In the genomic region with DNA sequence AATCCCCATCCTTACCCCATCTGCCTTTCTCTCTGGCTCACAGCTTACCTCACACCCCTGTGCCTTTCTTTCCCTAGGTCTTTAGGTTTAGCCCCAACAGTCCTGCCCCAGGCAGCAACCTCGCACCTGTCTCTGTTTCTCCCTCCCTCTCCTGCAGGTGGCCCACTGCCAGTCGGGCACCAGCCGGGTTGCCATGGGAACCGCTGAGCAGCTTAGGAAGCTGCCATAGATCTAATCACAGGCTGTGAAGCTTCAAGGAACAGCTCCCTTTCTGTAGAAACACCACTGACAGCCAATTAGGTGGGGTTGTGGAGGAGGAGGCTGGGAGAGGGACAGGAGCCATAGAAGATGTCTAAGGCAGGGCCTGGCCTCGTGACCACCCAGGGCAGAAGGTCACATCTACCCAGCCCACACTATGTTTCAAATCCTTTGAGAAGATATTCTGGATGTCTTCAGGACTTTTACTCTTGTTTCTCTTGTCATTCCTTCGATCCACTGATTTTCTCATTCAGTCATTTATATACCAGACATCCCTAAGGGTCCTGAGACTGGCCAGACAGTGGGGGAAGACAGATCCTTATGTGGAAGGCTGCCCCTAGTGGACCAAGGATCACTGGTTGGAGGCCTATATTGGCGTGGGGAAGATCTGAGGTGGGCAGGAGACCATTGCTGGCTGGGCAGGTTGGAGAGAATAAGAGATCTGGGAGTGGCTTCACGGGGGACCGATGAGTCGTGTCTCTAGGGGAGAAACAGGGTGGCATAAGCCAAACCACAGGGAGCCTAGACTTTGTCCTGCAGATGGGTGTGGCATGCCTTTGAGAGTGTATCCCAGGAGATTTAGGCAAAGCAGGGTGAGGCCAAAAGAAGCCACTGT, we compare ENCODE assay signal across 8 mouse cellular contexts.
DNase-seq lines count a peak whose midpoint lies in the region; ATAC-seq and TF ChIP-seq lines count a peak whose summit lies in the region.

No protein-coding gene starts in this region.

- H3K9ac ChIP-seq in CH12.LX (ENCODE audit: insufficient read depth, low read depth) = no peak overlapping the region
- peak overlapping the region; percentile 30; the same call in 1 of the 2 replicates for H3K9ac ChIP-seq in forebrain, embryonic 16.5 days (replicated peaks; ENCODE audit: low read depth, low read length)
- H3K9ac ChIP-seq in midbrain, embryonic 15.5 days = no peak overlapping the region
- no peak overlapping the region for H3K9ac ChIP-seq in liver, embryonic 11.5 days (ENCODE audit: low read depth, low read length)

- no peak for TF ChIP-seq POLR2A in CH12.LX (IDR thresholded peaks at IDR 0.05; ENCODE audit: low read depth, low read length)

- H3K27me3 ChIP-seq in CH12.LX (replicated peaks) = peaks cover 44% of the 10 kb centered on the region
- no peaks in the 10 kb centered on the region for H3K27me3 ChIP-seq in forebrain, embryonic 16.5 days (replicated peaks; ENCODE audit: control insufficient read depth, insufficient read depth, low read length)
- H3K27me3 ChIP-seq in midbrain, embryonic 15.5 days (replicated peaks) = no peaks in the 10 kb centered on the region
- H3K27me3 ChIP-seq in liver, embryonic 11.5 days (replicated peaks; ENCODE audit: control insufficient read depth, insufficient read depth, low read length) = peaks cover 3% of the 10 kb centered on the region; the same call in 1 of the 2 replicates

- H3K27ac ChIP-seq in CH12.LX (ENCODE audit: insufficient read depth, low read depth) = no peak overlapping the region
- peak overlapping the region; percentile 84 for H3K27ac ChIP-seq in forebrain, embryonic 16.5 days (ENCODE audit: low read length)
- H3K27ac ChIP-seq in midbrain, embryonic 15.5 days = peak overlapping the region; percentile 79
- H3K27ac ChIP-seq in liver, embryonic 11.5 days (ENCODE audit: low read depth, low read length) = no peak overlapping the region

- H3K4me2 ChIP-seq in CH12.LX (ENCODE audit: insufficient read depth, low read depth, poor library complexity, severe bottlenecking) = no peak overlapping the region
- H3K4me2 ChIP-seq in forebrain, embryonic 16.5 days (ENCODE audit: low read length) = peak overlapping the region; percentile 22; the same call in 1 of the 2 replicates
- peak overlapping the region; percentile 10 for H3K4me2 ChIP-seq in midbrain, embryonic 15.5 days
- no peak overlapping the region for H3K4me2 ChIP-seq in liver, embryonic 11.5 days

- H3K9me3 ChIP-seq in CH12.LX (replicated peaks; ENCODE audit: low read length) = peaks cover 22% of the 10 kb centered on the region
- no peaks in the 10 kb centered on the region for H3K9me3 ChIP-seq in forebrain, embryonic 16.5 days (ENCODE audit: control insufficient read depth, low read length)
- H3K9me3 ChIP-seq in midbrain, embryonic 15.5 days = no peaks in the 10 kb centered on the region
- H3K9me3 ChIP-seq in liver, embryonic 11.5 days (ENCODE audit: control insufficient read depth, low read length) = 0 out of 2 replicates have a peak, but pooled peaks cover 2% of the 10 kb centered on the region

- in situ Hi-C loops in CH12.LX (cut with MboI; ENCODE audit: low pct_ligation_motif_present, low pct_unique_long_range_greater_than_20kb, low sequenced_read_pairs) = no loop called here

- ATAC-seq in forebrain, embryonic 16.5 days = peak; percentile 90
- ATAC-seq in midbrain, embryonic 15.5 days (replicated peaks) = peak; percentile 87
- ATAC-seq in liver, embryonic 11.5 days (replicated peaks; ENCODE audit: low FRiP score) = no peak

- DNase-seq in CH12.LX (ENCODE audit: extremely low read depth) = peak; percentile 33
- peak; percentile 67 for DNase-seq in brain, embryonic 18.5 days (ENCODE audit: low read depth, low spot score)
- peak; percentile 75 to 82 for DNase-seq in layer of hippocampus, adult 18-20 months (ENCODE audit: low spot score in 2 of 2)
- DNase-seq in thymus, postnatal 4 days = peak; percentile 68
- DNase-seq in gastrocnemius, postnatal 25 days = no peak
- no peak for DNase-seq in liver, embryonic 11.5 days (ENCODE audit: low spot score)

- 17% methylated on average over 10 of the region's 10 CpGs for WGBS in forebrain, embryonic 16.5 days
- WGBS in midbrain, embryonic 15.5 days = 18% methylated on average over 10 of the region's 10 CpGs
- 31% methylated on average over 10 of the region's 10 CpGs for WGBS in liver, embryonic 11.5 days

- H3K4me3 ChIP-seq in CH12.LX (replicated peaks in 1 of 3; ENCODE audit: low read depth in 2 of 3, low read length in 2 of 3, poor library complexity in 1 of 3) = no peak overlapping the region
- H3K4me3 ChIP-seq in forebrain, embryonic 16.5 days (replicated peaks; ENCODE audit: low read length) = no peak overlapping the region
- no peak overlapping the region for H3K4me3 ChIP-seq in midbrain, embryonic 15.5 days
- no peak overlapping the region for H3K4me3 ChIP-seq in liver, embryonic 11.5 days (ENCODE audit: low read depth, low read length)

- H3K79me2 ChIP-seq in CH12.LX (replicated peaks; ENCODE audit: control insufficient read depth, extremely low read depth, insufficient read depth, poor library complexity, severe bottlenecking) = no peaks in the 10 kb centered on the region

- no peak for TF ChIP-seq RAD21 in CH12.LX (IDR thresholded peaks at IDR 0.05; ENCODE audit: low read depth, low read length)

- H3K36me3 ChIP-seq in CH12.LX (replicated peaks in 1 of 2; ENCODE audit: control insufficient read depth in 1 of 2, insufficient read depth in 1 of 2, low read length in 1 of 2) = no peaks in the 10 kb centered on the region
- H3K36me3 ChIP-seq in forebrain, embryonic 16.5 days (ENCODE audit: control insufficient read depth, insufficient read depth) = no peaks in the 10 kb centered on the region
- no peaks in the 10 kb centered on the region for H3K36me3 ChIP-seq in midbrain, embryonic 15.5 days (replicated peaks)
- no peaks in the 10 kb centered on the region for H3K36me3 ChIP-seq in liver, embryonic 11.5 days (ENCODE audit: control insufficient read depth, insufficient read depth, low read length)

- 0 out of 4 replicates have a peak, but pooled peaks of 1 of the 2 experiments have one; percentile 17 for TF ChIP-seq CTCF in CH12.LX (conservative IDR thresholded peaks at IDR 0.05 in 1 of 2, IDR thresholded peaks at IDR 0.05 in 1 of 2; ENCODE audit: low read depth in 2 of 2, low read length in 2 of 2)

- peaks cover 11 to 17% of the 10 kb centered on the region in 2 experiments; a peak in 3 of 4 replicates for H3K4me1 ChIP-seq in CH12.LX (ENCODE audit: control insufficient read depth in 1 of 2, insufficient read depth in 2 of 2)
- peaks cover 27% of the 10 kb centered on the region for H3K4me1 ChIP-seq in forebrain, embryonic 16.5 days (replicated peaks; ENCODE audit: control insufficient read depth, insufficient read depth, low read length)
- H3K4me1 ChIP-seq in midbrain, embryonic 15.5 days = peaks cover 23% of the 10 kb centered on the region
- H3K4me1 ChIP-seq in liver, embryonic 11.5 days (replicated peaks; ENCODE audit: control insufficient read depth, insufficient read depth, low read length) = no peaks in the 10 kb centered on the region

- TF ChIP-seq EP300 in CH12.LX (IDR thresholded peaks at IDR 0.05; ENCODE audit: low read length) = no peak

- dilution Hi-C loops in CH12.LX (cut with MboI; ENCODE audit: extremely low pct_ligation_motif_present, extremely low pct_unique_long_range_greater_than_20kb, low sequenced_read_pairs) = no loop called here

TF ChIP-seq in CH12.LX, 34 proteins besides CTCF, POLR2A, EP300 and RAD21:
- TF ChIP-seq NELFE (IDR thresholded peaks at IDR 0.05; ENCODE audit: low read depth, low read length) = no peak
- no peak for TF ChIP-seq ETS1 (conservative IDR thresholded peaks at IDR 0.05; ENCODE audit: low read depth, low read length)
- no peak for TF ChIP-seq TCF12 (IDR thresholded peaks at IDR 0.05; ENCODE audit: low read depth, low read length)
- no peak for TF ChIP-seq IRF4 (IDR thresholded peaks at IDR 0.05; ENCODE audit: low read depth, low read length)
- TF ChIP-seq ELF1 (IDR thresholded peaks at IDR 0.05; ENCODE audit: low read depth, low read length) = no peak
- TF ChIP-seq ZNF384 (IDR thresholded peaks at IDR 0.05; ENCODE audit: low read depth, low read length) = no peak

Comparison
In these comparisons a context has a peak if more than half of its experiments do, and no peak if none do; other contexts are left out.
1. DNase-seq: peak in CH12.LX (single experiment), brain, embryonic 18.5 days (single experiment), layer of hippocampus, adult 18-20 months (2 of 2) and thymus, postnatal 4 days (single experiment); none in gastrocnemius, postnatal 25 days (single experiment) and liver, embryonic 11.5 days (single experiment).
2. H3K27ac ChIP-seq: peak in forebrain, embryonic 16.5 days (single experiment) and midbrain, embryonic 15.5 days (single experiment); none in CH12.LX (single experiment) and liver, embryonic 11.5 days (single experiment).
3. H3K4me2 ChIP-seq: peak in forebrain, embryonic 16.5 days (single experiment) and midbrain, embryonic 15.5 days (single experiment); none in CH12.LX (single experiment) and liver, embryonic 11.5 days (single experiment).